Mouse (Mus musculus) heart, postnatal 0 days (tissue): ENCODE data around the gene Fam178b. TPM values are rescaled to one million over a fixed set of nuclear protein-coding genes. Genes with fewer than 3 reads are reported as not detected.
A peak's percentile ranks its signal among the peaks of the same experiment; 100 is the strongest.

Source experiments
- ATAC-seq: fragments of 200-750 bp; cut with Nextera tagmentation; 2 replicates; pipeline ENCODE4 v1.8.0; 2017; ENCODE audit warnings: low read depth, moderate number of reproducible peaks, moderate library complexity; ENCODE audit not compliant: insufficient read depth
- DNase-seq: peaks from one replicate; pipeline ENCODE4 v3.0.0-alpha.2; 2016; ENCODE audit warnings: low spot score
- H3K27ac ChIP-seq: fragments of 300-500 bp; sonication (generic); 2 replicates; pipeline ENCODE4 v1.5.1; 2014; ENCODE audit warnings: low read depth, mild to moderate bottlenecking
- H3K27me3 ChIP-seq: fragments of 300-500 bp; sonication (generic); 2 replicates; pipeline ENCODE4 v1.6.1; 2014; ENCODE audit warnings: low read length, mixed read lengths; ENCODE audit not compliant: control insufficient read depth, insufficient read depth
- H3K36me3 ChIP-seq: fragments of 300-500 bp; sonication (generic); replicated peaks from 2 replicates; pipeline ENCODE4 v1.6.1; 2014; ENCODE audit warnings: low read length, mixed read lengths; ENCODE audit not compliant: control insufficient read depth, insufficient read depth
- H3K4me1 ChIP-seq: fragments of 300-500 bp; sonication (generic); 2 replicates; pipeline ENCODE4 v1.6.1; 2014; ENCODE audit warnings: antibody characterized with exemption; ENCODE audit not compliant: control insufficient read depth, insufficient read depth
- H3K4me2 ChIP-seq: fragments of 300-500 bp; sonication (generic); 2 replicates; pipeline ENCODE4 v1.6.1; 2014; ENCODE audit warnings: low read depth, mild to moderate bottlenecking, low read length, moderate library complexity
- H3K4me3 ChIP-seq: fragments of 300-500 bp; sonication (generic); 2 replicates; pipeline ENCODE4 v1.5.1; 2014; ENCODE audit warnings: low read depth, low read length
- H3K9ac ChIP-seq: fragments of 300-500 bp; sonication (generic); replicated peaks from 2 replicates; pipeline ENCODE4 v1.6.1; 2014; ENCODE audit warnings: low read depth, low read length, mixed read lengths
- H3K9me3 ChIP-seq: fragments of 300-500 bp; sonication (generic); replicated peaks from 2 replicates; pipeline ENCODE4 v1.6.1; 2016; ENCODE audit warnings: low read length; ENCODE audit not compliant: control insufficient read depth
- CTCF ChIP-seq: IDR thresholded peaks from 2 replicates; pipeline ENCODE4 v1.5.1; 2016; ENCODE audit warnings: antibody characterized with exemption, control low read depth, low read depth
- EP300 ChIP-seq: IDR thresholded peaks from 2 replicates; pipeline ENCODE4 v1.6.1; 2016; ENCODE audit warnings: antibody characterized with exemption, low read depth
- WGBS: fragments of 180-500 bp; shearing (Covaris S2); extraction: QIAGEN DNeasy Blood & Tissue Kit; methylation state at CpG from one replicate; pipeline ENCODE4 v1.1.7; 2014; 5-methylcytosine and 5-hydroxymethylcytosine counted together
- polyA plus RNA-seq: library from polyadenylated mRNA; unstranded; fragments of >200 nt; fragmentation: Nextera tagmentation; extraction: Ambion mirVana; gene quantifications from 2 replicates; pipeline ENCODE4 v1.2.1, GENCODE M21; 2015
- total RNA-seq: library from RNA; depleted of rRNA; stranded (reverse); fragments of >200 nt; gene quantifications from 2 replicates; pipeline ENCODE4 v1.2.3, GENCODE M21; 2014; ENCODE audit warnings: low replicate concordance

Gene Fam178b
- total and polyA plus RNA-seq, 2 experiments from 2014 or later, result 0.81 TPM; not detected in 1

DNA sequence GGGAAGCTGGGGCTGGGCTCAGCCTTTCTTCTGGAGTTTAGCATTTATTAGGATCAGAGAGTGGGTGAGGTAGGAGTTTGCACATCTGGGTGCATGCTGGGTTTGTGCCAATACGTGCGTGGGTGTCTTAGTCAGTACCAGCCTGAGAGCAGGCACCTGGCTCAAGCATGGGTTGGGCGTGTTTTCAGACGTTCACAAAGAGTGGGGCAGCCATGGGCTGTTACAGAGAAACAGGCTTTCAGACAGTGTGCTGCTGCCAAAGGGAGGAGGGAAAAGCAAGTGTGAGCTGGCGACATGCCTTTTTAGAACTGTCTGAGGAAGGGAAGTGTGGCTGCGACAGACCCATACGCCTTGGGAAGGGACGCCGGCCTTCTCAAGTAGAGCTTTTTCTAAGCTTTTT lies 79.6 kb downstream of the Fam178b start:
- peaks cover 30% of the 10 kb centered on the region for H3K4me1 ChIP-seq
- WGBS, result 28% methylated on average over 9 of the region's 9 CpGs
- no peak overlapping the region for H3K4me3 ChIP-seq
- ATAC-seq (0 out of 2 replicates have a peak, but pooled peaks have one; percentile 19), DNase-seq (peak; percentile 58)
- no peak overlapping the region for H3K9ac ChIP-seq
- no peaks in the 10 kb centered on the region for H3K36me3 ChIP-seq
- no peaks in the 10 kb centered on the region for H3K27me3 ChIP-seq
- no peaks in the 10 kb centered on the region for H3K9me3 ChIP-seq
- H3K27ac ChIP-seq, result peak overlapping the region; percentile 52
- TF ChIP-seq EP300, result no peak
- TF ChIP-seq CTCF, result no peak
- H3K4me2 ChIP-seq, result no peak overlapping the region

DNA sequence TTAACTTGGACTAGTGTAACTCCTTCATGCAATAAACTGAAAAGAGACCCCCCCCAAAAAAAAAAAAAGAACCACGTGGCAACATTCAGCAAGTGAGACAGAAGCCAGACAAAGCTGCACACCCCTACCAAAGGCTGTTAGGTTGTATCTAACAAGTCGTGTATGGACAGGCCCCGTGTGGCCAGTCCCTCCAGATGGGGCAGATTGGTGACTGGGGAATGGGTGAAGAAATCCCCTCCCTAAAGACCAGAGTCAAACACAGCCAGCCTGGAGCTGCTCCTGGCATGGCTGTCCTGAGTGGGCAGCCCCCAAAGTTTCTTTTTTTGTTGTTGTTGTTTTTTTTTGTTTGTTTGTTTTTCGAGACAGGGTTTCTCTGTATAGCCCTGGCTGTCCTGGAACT lies 80.7 kb downstream of the Fam178b start:
- ATAC-seq (no peak), DNase-seq (no peak)
- Histone ChIP-seq H3K36me3 (no peaks in the 10 kb centered on the region), H3K27ac (no peak overlapping the region), H3K4me1 (peaks cover 21% of the 10 kb centered on the region), H3K4me3 (no peak overlapping the region), H3K9me3 (no peaks in the 10 kb centered on the region), H3K9ac (no peak overlapping the region), H3K4me2 (no peak overlapping the region), H3K27me3 (no peaks in the 10 kb centered on the region)
- 67% methylated on average over 4 of the region's 4 CpGs for WGBS
- TF ChIP-seq CTCF, result no peak
- no peak for TF ChIP-seq EP300

- no peak overlapping the region for H3K4me3 ChIP-seq
- DNase-seq (no peak), ATAC-seq (no peak)
- no peaks in the 10 kb centered on the region for H3K27me3 ChIP-seq
- no peaks in the 10 kb centered on the region for H3K9me3 ChIP-seq
- peaks cover 18% of the 10 kb centered on the region for H3K4me1 ChIP-seq
- TF ChIP-seq EP300 (no peak), CTCF (no peak)
- no peaks in the 10 kb centered on the region for H3K36me3 ChIP-seq
- no peak overlapping the region for H3K9ac ChIP-seq
- no peak overlapping the region for H3K4me2 ChIP-seq
- H3K27ac ChIP-seq, result no peak overlapping the region
- 80% methylated on average over 2 of the region's 2 CpGs for WGBS
These were observed 84.6 kb downstream of the Fam178b start for GRCm38 (mm10) chr1:36598411-36598810.

- no peaks in the 10 kb centered on the region for H3K36me3 ChIP-seq
- H3K9me3 ChIP-seq, result no peaks in the 10 kb centered on the region
- no peak for TF ChIP-seq EP300
- no peak for TF ChIP-seq CTCF
- peak overlapping the region; percentile 40 for H3K4me2 ChIP-seq
- no peak overlapping the region for H3K4me3 ChIP-seq
- peak; percentile 72 for DNase-seq
- H3K27ac ChIP-seq, result peak overlapping the region; percentile 81
- peak; percentile 89 for ATAC-seq
- no peaks in the 10 kb centered on the region for H3K27me3 ChIP-seq
- no peak overlapping the region for H3K9ac ChIP-seq
- peaks cover 15% of the 10 kb centered on the region for H3K4me1 ChIP-seq
- 24% methylated on average over 4 of the region's 4 CpGs for WGBS
These were observed 86.9 kb downstream of the Fam178b start for GRCm38 (mm10) chr1:36596114-36596513.

GRCm38 (mm10) chr1:36595167-36595931 lies 87.6 kb downstream of the Fam178b start:
- H3K27me3 ChIP-seq, result no peaks in the 10 kb centered on the region
- ATAC-seq, result no peak
- no peak for TF ChIP-seq CTCF
- TF ChIP-seq EP300, result no peak
- 45% methylated on average over 10 of the region's 10 CpGs for WGBS
- H3K9ac ChIP-seq, result no peak overlapping the region; the same call in 1 of the 2 replicates
- no peaks in the 10 kb centered on the region for H3K9me3 ChIP-seq
- H3K4me1 ChIP-seq, result peaks cover 15% of the 10 kb centered on the region
- no peaks in the 10 kb centered on the region for H3K36me3 ChIP-seq
- DNase-seq, result no peak
- no peak overlapping the region for H3K4me2 ChIP-seq
- peak overlapping the region; percentile 81 for H3K27ac ChIP-seq
- H3K4me3 ChIP-seq, result no peak overlapping the region
